25 mouse cellular contexts compared by ENCODE assay signal in the genomic region with DNA sequence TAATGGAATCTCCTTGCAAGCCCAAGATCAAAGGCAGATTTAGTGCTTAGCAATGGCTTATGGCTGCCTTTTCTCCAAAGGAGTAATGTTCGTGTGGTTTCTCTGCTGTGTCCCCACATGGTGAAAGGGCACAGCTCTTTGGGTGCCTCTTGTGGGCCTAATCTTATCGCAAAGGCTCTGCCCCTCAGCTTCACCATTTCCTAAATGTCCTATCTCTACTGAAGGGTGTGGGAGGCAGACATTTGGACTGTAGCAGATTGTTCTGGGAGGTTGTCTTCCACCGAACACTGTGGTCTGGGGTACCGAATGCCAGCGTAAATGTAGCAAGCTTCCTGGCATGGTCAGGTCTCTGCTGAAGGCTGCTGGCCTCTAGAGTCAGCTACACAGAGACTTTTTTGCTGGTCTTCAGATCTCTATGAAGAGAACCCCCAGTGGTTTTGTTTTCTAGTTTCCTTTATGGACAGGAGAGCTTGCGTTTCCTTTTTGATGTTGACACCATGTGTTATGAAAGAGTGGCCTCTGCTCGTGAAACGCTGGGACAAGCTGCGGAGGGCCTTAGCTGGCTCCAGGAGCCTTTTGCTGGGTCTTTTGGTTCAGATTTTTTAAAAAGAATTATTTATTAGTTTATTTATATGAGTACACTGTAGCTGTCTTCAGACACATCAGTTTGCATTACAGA. TPM values are rescaled to one million over a fixed set of nuclear protein-coding genes. Genes with fewer than 3 reads are reported as not detected.
DNase-seq lines count a peak whose midpoint lies in the region; ATAC-seq and TF ChIP-seq lines count a peak whose summit lies in the region.
"Had no signal": no experiment of that assay in that cellular context is flagged by ENCODE, and none has a peak within 500 bp of the region (broad histone marks: within the 10 kb centered on the region; RNA-seq: fewer than 3 reads in every experiment).

No protein-coding gene starts in this region.

- TF ChIP-seq CTCF in midbrain, postnatal 0 days (IDR thresholded peaks at IDR 0.05) = no peak

- no peak overlapping the region for H3K4me3 ChIP-seq in embryonic facial prominence, embryonic 13.5 days
- H3K4me3 ChIP-seq in embryonic facial prominence, embryonic 10.5 days = no peak overlapping the region
- H3K4me3 ChIP-seq in liver, embryonic 12.5 days = peak overlapping the region; percentile 25
- no peak overlapping the region for H3K4me3 ChIP-seq in hindbrain, embryonic 14.5 days (replicated peaks; ENCODE audit: low read length)
- no peak overlapping the region for H3K4me3 ChIP-seq in midbrain, postnatal 0 days (ENCODE audit: low read depth, low read length)
- H3K4me3 ChIP-seq: embryonic facial prominence, embryonic 15.5 days; forebrain, embryonic 10.5 days; limb, embryonic 15.5 days; midbrain, embryonic 12.5 days had no signal

- H3K9me3 ChIP-seq in embryonic facial prominence, embryonic 13.5 days = no peaks in the 10 kb centered on the region
- H3K9me3 ChIP-seq in embryonic facial prominence, embryonic 10.5 days = no peaks in the 10 kb centered on the region
- H3K9me3 ChIP-seq in liver, embryonic 12.5 days (replicated peaks) = no peaks in the 10 kb centered on the region
- H3K9me3 ChIP-seq in hindbrain, embryonic 14.5 days (ENCODE audit: control insufficient read depth, low read length) = no peaks in the 10 kb centered on the region
- H3K9me3 ChIP-seq in midbrain, postnatal 0 days (ENCODE audit: low read length) = no peaks in the 10 kb centered on the region
- H3K9me3 ChIP-seq: embryonic facial prominence, embryonic 15.5 days; forebrain, embryonic 10.5 days; limb, embryonic 15.5 days; midbrain, embryonic 12.5 days had no signal

- H3K4me2 ChIP-seq in embryonic facial prominence, embryonic 13.5 days = no peak overlapping the region
- peak overlapping the region; percentile 56 for H3K4me2 ChIP-seq in liver, embryonic 12.5 days
- no peak overlapping the region for H3K4me2 ChIP-seq in hindbrain, embryonic 14.5 days (replicated peaks)
- H3K4me2 ChIP-seq in midbrain, postnatal 0 days (ENCODE audit: low read depth, low read length, poor library complexity, severe bottlenecking) = no peak overlapping the region
- H3K4me2 ChIP-seq: embryonic facial prominence, embryonic 15.5 days; heart, embryonic 11.5 days; limb, embryonic 15.5 days; midbrain, embryonic 12.5 days had no signal

- H3K9ac ChIP-seq in embryonic facial prominence, embryonic 13.5 days = 0 out of 2 replicates have a peak overlapping the region, but pooled peaks have one; percentile 11
- peak overlapping the region; percentile 32; the same call in 1 of the 2 replicates for H3K9ac ChIP-seq in liver, embryonic 12.5 days
- no peak overlapping the region for H3K9ac ChIP-seq in hindbrain, embryonic 14.5 days
- no peak overlapping the region for H3K9ac ChIP-seq in midbrain, postnatal 0 days (replicated peaks; ENCODE audit: low read length, poor library complexity, severe bottlenecking)
- H3K9ac ChIP-seq: embryonic facial prominence, embryonic 15.5 days; limb, embryonic 15.5 days; midbrain, embryonic 12.5 days had no signal

- H3K36me3 ChIP-seq in embryonic facial prominence, embryonic 13.5 days = peaks cover 100% of the 10 kb centered on the region
- peaks cover 100% of the 10 kb centered on the region for H3K36me3 ChIP-seq in embryonic facial prominence, embryonic 10.5 days (replicated peaks)
- H3K36me3 ChIP-seq in liver, embryonic 12.5 days = peaks cover 100% of the 10 kb centered on the region
- peaks cover 84% of the 10 kb centered on the region for H3K36me3 ChIP-seq in hindbrain, embryonic 14.5 days (replicated peaks; ENCODE audit: control insufficient read depth, insufficient read depth)
- peaks cover 59% of the 10 kb centered on the region for H3K36me3 ChIP-seq in midbrain, postnatal 0 days (ENCODE audit: insufficient read depth, low read length)

- no peaks in the 10 kb centered on the region for H3K4me1 ChIP-seq in embryonic facial prominence, embryonic 13.5 days
- no peaks in the 10 kb centered on the region for H3K4me1 ChIP-seq in embryonic facial prominence, embryonic 10.5 days
- peaks cover 82% of the 10 kb centered on the region for H3K4me1 ChIP-seq in liver, embryonic 12.5 days
- H3K4me1 ChIP-seq in hindbrain, embryonic 14.5 days (replicated peaks; ENCODE audit: control insufficient read depth, insufficient read depth, low read length) = no peaks in the 10 kb centered on the region
- no peaks in the 10 kb centered on the region for H3K4me1 ChIP-seq in midbrain, postnatal 0 days (ENCODE audit: insufficient read depth, low read length)
- H3K4me1 ChIP-seq: forebrain, embryonic 10.5 days; midbrain, embryonic 12.5 days had no signal

- intact Hi-C loops in left cerebral cortex, postnatal 14 days (cut with DNase I) = no loop called here

- WGBS in embryonic facial prominence, embryonic 13.5 days = 84% methylated on average over 9 of the region's 9 CpGs
- WGBS in embryonic facial prominence, embryonic 10.5 days = 91% methylated on average over 9 of the region's 9 CpGs
- WGBS in liver, embryonic 12.5 days (ENCODE audit: insufficient replicate concordance) = 31% methylated on average over 9 of the region's 9 CpGs
- WGBS in hindbrain, embryonic 14.5 days = 90% methylated on average over 9 of the region's 9 CpGs
- 72% methylated on average over 9 of the region's 9 CpGs for WGBS in midbrain, postnatal 0 days

- H3K27ac ChIP-seq in embryonic facial prominence, embryonic 13.5 days = no peak overlapping the region
- H3K27ac ChIP-seq in embryonic facial prominence, embryonic 10.5 days (replicated peaks) = no peak overlapping the region
- peak overlapping the region; percentile 79 for H3K27ac ChIP-seq in liver, embryonic 12.5 days
- H3K27ac ChIP-seq in hindbrain, embryonic 14.5 days = no peak overlapping the region
- no peak overlapping the region for H3K27ac ChIP-seq in midbrain, postnatal 0 days (ENCODE audit: low read depth, low read length)
- H3K27ac ChIP-seq: embryonic facial prominence, embryonic 15.5 days; forebrain, embryonic 10.5 days; limb, embryonic 15.5 days; midbrain, embryonic 12.5 days had no signal

- no peaks in the 10 kb centered on the region for H3K27me3 ChIP-seq in embryonic facial prominence, embryonic 13.5 days
- H3K27me3 ChIP-seq in embryonic facial prominence, embryonic 10.5 days (replicated peaks; ENCODE audit: low read depth, poor library complexity, severe bottlenecking) = no peaks in the 10 kb centered on the region
- no peaks in the 10 kb centered on the region for H3K27me3 ChIP-seq in liver, embryonic 12.5 days (replicated peaks)
- no peaks in the 10 kb centered on the region for H3K27me3 ChIP-seq in hindbrain, embryonic 14.5 days (ENCODE audit: control insufficient read depth, insufficient read depth, low read length)
- no peaks in the 10 kb centered on the region for H3K27me3 ChIP-seq in midbrain, postnatal 0 days (ENCODE audit: insufficient read depth, low read length)
- H3K27me3 ChIP-seq: embryonic facial prominence, embryonic 15.5 days; limb, embryonic 15.5 days; midbrain, embryonic 12.5 days had no signal

- DNase-seq in embryonic facial prominence, embryonic 10.5 days (ENCODE audit: low spot score) = no peak
- DNase-seq in MEL-GATA-1-ER (ENCODE audit: extremely low read depth, low read depth) = peak; percentile 52
- DNase-seq in hindbrain, embryonic 14.5 days (ENCODE audit: low spot score) = no peak
- DNase-seq in left cerebral cortex, postnatal 14 days (ENCODE audit: low spot score in 2 of 2) = no peak
- no peak for DNase-seq in midbrain, postnatal 0 days (ENCODE audit: low spot score)
- DNase-seq: adrenal gland, adult 8-10 months; cerebellum, adult 2 months; gastrocnemius, postnatal 14 days; heart, postnatal 36 days; kidney, adult 2 months; kidney, postnatal 36 days; lung, postnatal 14 days; right cerebral cortex, adult 18-20 months had no signal

- ATAC-seq in embryonic facial prominence, embryonic 13.5 days (ENCODE audit: insufficient number of reproducible peaks, insufficient read depth, low FRiP score, low TSS enrichment, low read depth) = no peak
- ATAC-seq in liver, embryonic 12.5 days = peak; percentile 79
- peak; percentile 74 for ATAC-seq in megakaryocyte progenitor cell, adult 5-6 weeks (replicated peaks; ENCODE audit: poor library complexity)
- no peak for ATAC-seq in hindbrain, embryonic 14.5 days (ENCODE audit: low FRiP score)
- ATAC-seq in midbrain, postnatal 0 days (ENCODE audit: low FRiP score) = no peak

RNA-seq across cellular contexts. Expression of a gene that starts 14.7 kb away (rescaled TPM):
- 164 and 166 TPM in 2 replicates for polyA plus RNA-seq in embryonic facial prominence, embryonic 13.5 days (2015; fragmentation: Nextera tagmentation; extraction: Ambion mirVana)
- polyA plus RNA-seq in embryonic facial prominence, embryonic 10.5 days (2016; fragmentation: Nextera tagmentation; extraction: Ambion mirVana) = 182 and 193 TPM in 2 replicates
- 172 and 174 TPM in 2 replicates for polyA plus RNA-seq in liver, embryonic 12.5 days (2016; fragmentation: Nextera tagmentation; extraction: Ambion mirVana)
- total RNA-seq in megakaryocyte progenitor cell, adult 5-6 weeks (2015) = 315 and 317 TPM in 2 replicates
- total RNA-seq in megakaryocyte progenitor cell, adult 5-6 weeks (2017) = 229 and 230 TPM in 2 replicates
- polyA plus RNA-seq in hindbrain, embryonic 14.5 days (2014; fragmentation: Nextera tagmentation; extraction: Ambion mirVana) = 104 and 110 TPM in 2 replicates
- total RNA-seq in left cerebral cortex, postnatal 14 days (2021) = 10 to 100 TPM; 59.4 to 65.9 TPM
- 58.6 and 59.6 TPM in 2 replicates for total RNA-seq in midbrain, postnatal 0 days (2014; rRNA removed)
- 72.4 and 75.4 TPM in 2 replicates for polyA plus RNA-seq in midbrain, postnatal 0 days (2015; fragmentation: Nextera tagmentation; extraction: Ambion mirVana)

RNA-seq across cellular contexts. Expression of a gene that starts 43.3 kb away (rescaled TPM):
- polyA plus RNA-seq in embryonic facial prominence, embryonic 13.5 days (2015; fragmentation: Nextera tagmentation; extraction: Ambion mirVana) = not detected in 2 replicates
- polyA plus RNA-seq in embryonic facial prominence, embryonic 10.5 days (2016; fragmentation: Nextera tagmentation; extraction: Ambion mirVana) = not detected in 2 replicates
- not detected in 2 replicates for polyA plus RNA-seq in liver, embryonic 12.5 days (2016; fragmentation: Nextera tagmentation; extraction: Ambion mirVana)
- total RNA-seq in megakaryocyte progenitor cell, adult 5-6 weeks (2015) = 0.32 and 0.73 TPM in 2 replicates
- not detected in 2 replicates for total RNA-seq in megakaryocyte progenitor cell, adult 5-6 weeks (2017)
- polyA plus RNA-seq in hindbrain, embryonic 14.5 days (2014; fragmentation: Nextera tagmentation; extraction: Ambion mirVana) = not detected in 2 replicates
- total RNA-seq in left cerebral cortex, postnatal 14 days (2021) = not detected
- total RNA-seq in midbrain, postnatal 0 days (2014; rRNA removed) = not detected in 2 replicates
- polyA plus RNA-seq in midbrain, postnatal 0 days (2015; fragmentation: Nextera tagmentation; extraction: Ambion mirVana) = not detected in 2 replicates
- total RNA-seq: gastrocnemius, postnatal 14 days; heart, postnatal 36 days; layer of hippocampus, postnatal 14 days; left cerebral cortex, postnatal 25 days had no signal
- polyA plus RNA-seq: brain, embryonic 14.5 days; cerebellum, adult 2 months; cortical plate, adult 2 months; embryonic facial prominence, embryonic 15.5 days; heart, embryonic 11.5 days; limb, embryonic 15.5 days; midbrain, embryonic 12.5 days had no signal

RNA-seq across cellular contexts. Expression of a gene that starts 51.6 kb away (rescaled TPM):
- polyA plus RNA-seq in embryonic facial prominence, embryonic 13.5 days (2015; fragmentation: Nextera tagmentation; extraction: Ambion mirVana) = 0.03 TPM in 1 of 2 replicates, not detected in the other
- 0.02 and 0.03 TPM in 2 replicates for polyA plus RNA-seq in embryonic facial prominence, embryonic 10.5 days (2016; fragmentation: Nextera tagmentation; extraction: Ambion mirVana)
- not detected in 2 replicates for polyA plus RNA-seq in liver, embryonic 12.5 days (2016; fragmentation: Nextera tagmentation; extraction: Ambion mirVana)
- not detected in 2 replicates for total RNA-seq in megakaryocyte progenitor cell, adult 5-6 weeks (2015)
- total RNA-seq in megakaryocyte progenitor cell, adult 5-6 weeks (2017) = 0.07 TPM in 1 of 2 replicates, not detected in the other
- polyA plus RNA-seq in hindbrain, embryonic 14.5 days (2014; fragmentation: Nextera tagmentation; extraction: Ambion mirVana) = not detected in 2 replicates
- total RNA-seq in left cerebral cortex, postnatal 14 days (2021) = not detected
- under 0.01 TPM in 1 of 2 replicates, not detected in the other for total RNA-seq in midbrain, postnatal 0 days (2014; rRNA removed)
- not detected in 2 replicates for polyA plus RNA-seq in midbrain, postnatal 0 days (2015; fragmentation: Nextera tagmentation; extraction: Ambion mirVana)
- total RNA-seq: heart, postnatal 36 days; layer of hippocampus, postnatal 14 days; left cerebral cortex, postnatal 25 days had no signal
- polyA plus RNA-seq: limb, embryonic 15.5 days had no signal

Comparison
In these comparisons a context has a peak if more than half of its experiments do, and no peak if none do; other contexts are left out.
1. ATAC-seq: peak in liver, embryonic 12.5 days (single experiment) and megakaryocyte progenitor cell, adult 5-6 weeks (single experiment); none in embryonic facial prominence, embryonic 13.5 days (single experiment), hindbrain, embryonic 14.5 days (single experiment) and midbrain, postnatal 0 days (single experiment).
2. H3K9ac ChIP-seq: peak in embryonic facial prominence, embryonic 13.5 days (single experiment) and liver, embryonic 12.5 days (single experiment); none in hindbrain, embryonic 14.5 days (single experiment) and midbrain, postnatal 0 days (single experiment).